Mouse (Mus musculus) CH12.LX (cell line): ENCODE data around the gene Pdss2.

Source experiments
- CTCF ChIP-seq, 2 experiments: IDR thresholded peaks in 1 of 2; conservative IDR thresholded peaks in 1 of 2; 2 replicates each; pipeline ENCODE4 v1.5.1; 2011 to 2012; ENCODE audit warnings: low read depth in 2 of 2, low read length in 2 of 2, improper control_type of control experiment in 1 of 2, inconsistent platforms in 1 of 2, mild to moderate bottlenecking in 1 of 2, moderate library complexity in 1 of 2
- EP300 ChIP-seq: IDR thresholded peaks from 2 replicates; pipeline ENCODE4 v1.6.1; 2011; ENCODE audit warnings: low read length, improper control_type of control experiment
- JUND ChIP-seq: conservative IDR thresholded peaks from 2 replicates; pipeline ENCODE4 v1.6.1; 2011; ENCODE audit warnings: low read depth, low read length, improper control_type of control experiment
- MAFK ChIP-seq: IDR thresholded peaks from 2 replicates; pipeline ENCODE4 v1.6.1; 2011; ENCODE audit warnings: low read length, improper control_type of control experiment; ENCODE audit not compliant: insufficient replicate concordance
- POLR2AphosphoS2 ChIP-seq: IDR thresholded peaks from 2 replicates; pipeline ENCODE4 v1.6.1; 2011; ENCODE audit warnings: low read depth, low read length, improper control_type of control experiment
- USF2 ChIP-seq: conservative IDR thresholded peaks from 2 replicates; pipeline ENCODE4 v1.6.1; 2011; ENCODE audit warnings: low read depth, low read length, improper control_type of control experiment
- ZC3H11A ChIP-seq: IDR thresholded peaks from 2 replicates; pipeline ENCODE4 v1.6.1; 2012; ENCODE audit warnings: low read depth, mild to moderate bottlenecking, inconsistent platforms, low read length, improper control_type of control experiment

DNA sequence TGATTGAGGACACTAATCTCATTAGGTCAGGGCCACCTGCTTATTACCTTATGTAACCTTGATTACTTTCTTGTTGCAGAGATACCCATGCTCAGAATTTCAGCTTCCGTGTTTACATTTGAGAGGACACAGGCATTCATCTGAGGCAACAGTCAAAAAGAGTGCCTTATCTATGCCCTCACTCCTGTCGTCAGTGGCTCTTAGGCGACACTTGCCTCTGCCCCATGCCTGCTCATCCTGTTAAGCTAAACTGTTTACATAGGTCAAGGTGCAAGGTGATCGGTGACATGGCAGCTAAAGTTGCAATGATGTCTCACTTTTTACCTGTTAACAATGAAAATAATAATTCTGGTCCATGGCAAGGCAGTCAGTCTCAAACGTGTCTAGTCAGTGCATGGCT lies 163.3 kb downstream of the Pdss2 start:
- TF ChIP-seq MAFK (no peak), CTCF (conservative IDR thresholded peaks at IDR 0.05 in 1 of 2, IDR thresholded peaks at IDR 0.05 in 1 of 2; ENCODE audit: low read depth in 2 of 2, low read length in 2 of 2) (no peak), ZC3H11A (no peak), EP300 (no peak), POLR2AphosphoS2 (no peak), JUND (no peak), USF2 (no peak)
